Mouse (Mus musculus) C3H10T1/2 (cell line): ENCODE data around the gene Gm20896. TPM values are rescaled to one million over a fixed set of nuclear protein-coding genes. Genes with fewer than 3 reads are reported as not detected.

Source experiments
- polyA plus RNA-seq, 2 experiments: library from polyadenylated mRNA; unstranded; fragments of >200 nt; fragmentation: generic; extraction: Trizol; gene quantifications; one replicate each; pipeline ENCODE4 v1.2.1; 2012; ENCODE audit warnings: missing spikeins in 2 of 2

The Gm20896 gene
- polyA plus RNA-seq = not detected

DNA sequence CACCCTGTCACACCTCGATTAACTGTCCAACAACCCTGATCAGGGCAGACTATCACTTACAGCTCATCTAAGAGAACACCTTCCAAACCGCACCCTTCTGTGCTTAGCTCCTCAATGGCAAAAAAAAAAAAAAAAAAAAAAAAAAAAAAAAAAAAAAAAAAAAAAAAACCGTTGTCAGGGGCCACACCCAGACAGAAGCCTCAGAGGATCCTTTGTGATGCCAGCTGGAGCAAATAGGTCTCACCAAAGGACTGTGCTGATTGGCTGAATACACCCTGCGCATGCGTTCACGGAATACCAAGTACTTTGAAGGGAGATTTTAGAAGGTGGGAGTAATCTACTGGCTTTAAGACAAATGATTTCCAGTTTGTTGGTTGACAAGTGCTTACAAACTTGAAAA lies at the start of gene Gm20896:
Gm20896 (minus strand) TSS at position 101 of the 400 bp plus-strand sequence.

